Mouse (Mus musculus) embryo, embryonic 9.5 days (tissue): ENCODE measurements around the gene Vmn2r46.
"Not testable (repeated sequence)": the region's sequence is repeated elsewhere in the genome, so short reads cannot be mapped to it uniquely, and the experiment has no call there.

Experiments used
- DNase-seq: peaks from one replicate; pipeline ENCODE4 v3.0.0-alpha.2; 2017; ENCODE audit errors: extremely low spot score

The Vmn2r46 gene

DNA sequence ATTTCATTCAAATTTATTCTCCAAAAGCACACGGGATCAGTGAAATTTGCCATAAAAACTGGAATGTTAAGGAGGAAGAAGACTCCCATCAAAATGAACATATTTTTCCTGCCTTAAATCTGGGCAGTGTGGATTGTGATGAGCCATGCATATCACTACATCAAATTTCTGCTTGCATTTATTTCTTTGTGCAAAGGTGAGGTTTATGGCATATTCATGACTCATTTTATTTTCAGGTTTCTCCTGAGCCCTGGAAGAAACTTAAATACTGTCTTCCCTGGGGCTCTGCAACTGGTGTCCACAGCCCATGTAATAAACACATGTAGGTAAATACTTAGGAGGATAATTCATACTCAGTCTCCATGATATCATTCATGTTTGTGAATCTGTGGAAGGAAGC is at the start of gene Vmn2r46:
Gene Vmn2r46 (minus strand): TSS at position 101 of the 400 bp plus-strand sequence.
- not testable (repeated sequence) for DNase-seq
